Mouse (Mus musculus): ENCODE measurements at regions not wholly inside any gene's neighbourhood (a gene's known extent, or its start where the extent isn't known, plus 50 kb on each side); places are given as distances from the start of the nearest gene placed in this dataset.
A peak's percentile ranks its signal among the peaks of the same experiment; 100 is the strongest.

GRCm38 (mm10) chr3:45319257-45319656 lies 58.9 kb upstream of the Pcdh10 start:
- Histone ChIP-seq H3K9me3 (replicated peaks; ENCODE audit: control insufficient read depth, low read length) (no peaks in the 10 kb centered on the region), H3K9ac (replicated peaks; ENCODE audit: low read length) (no peak overlapping the region), H3K4me2 (ENCODE audit: low read depth, low read length) (no peak overlapping the region), H3K27me3 (ENCODE audit: control insufficient read depth, insufficient read depth, low read length) (no peaks in the 10 kb centered on the region), H3K4me1 (ENCODE audit: control insufficient read depth, insufficient read depth, low read length) (no peaks in the 10 kb centered on the region), H3K4me3 (ENCODE audit: low read depth, low read length) (no peak overlapping the region), H3K36me3 (replicated peaks; ENCODE audit: control insufficient read depth, insufficient read depth, low read depth, low read length) (no peaks in the 10 kb centered on the region), H3K27ac (replicated peaks; ENCODE audit: low read depth, low read length) (no peak overlapping the region)
- peak; percentile 18 for DNase-seq (ENCODE audit: low spot score)
- ATAC-seq (replicated peaks; ENCODE audit: insufficient number of reproducible peaks, low FRiP score, low TSS enrichment, low read depth) = no peak
- WGBS = 45% methylated on average over 2 of the region's 2 CpGs
